Mouse (Mus musculus): ENCODE data around the gene Cmklr1. TPM values are rescaled to one million over a fixed set of nuclear protein-coding genes. Genes with fewer than 3 reads are reported as not detected.

Gene Cmklr1
- total and polyA plus RNA-seq, 2 experiments from 2014 or later = 1.1 to 2.7 TPM

- H3K9me3 ChIP-seq (ENCODE audit: low read length) = no peaks in the 10 kb centered on the region
- no peaks in the 10 kb centered on the region for H3K27me3 ChIP-seq (ENCODE audit: insufficient read depth, low read length)
- no peak overlapping the region for H3K4me2 ChIP-seq (ENCODE audit: low read depth, low read length, poor library complexity, severe bottlenecking)
- no peak overlapping the region for H3K27ac ChIP-seq (ENCODE audit: low read depth, low read length)
- H3K4me1 ChIP-seq (ENCODE audit: insufficient read depth, low read length) = no peaks in the 10 kb centered on the region
- H3K4me3 ChIP-seq (ENCODE audit: low read depth, low read length) = no peak overlapping the region
- no peak for TF ChIP-seq CTCF (IDR thresholded peaks at IDR 0.05)
- no peaks in the 10 kb centered on the region for H3K36me3 ChIP-seq (ENCODE audit: insufficient read depth, low read length)
- no peak for DNase-seq (ENCODE audit: low spot score)
- H3K9ac ChIP-seq (replicated peaks; ENCODE audit: low read length, poor library complexity, severe bottlenecking) = no peak overlapping the region
- WGBS = 98% methylated on average over 4 of the region's 4 CpGs
- ATAC-seq (ENCODE audit: low FRiP score) = no peak
Measured at GRCm38 (mm10) chr5:113679509-113679908, 29.3 kb upstream of the Cmklr1 start.

- Histone ChIP-seq H3K9ac (replicated peaks; ENCODE audit: low read length, poor library complexity, severe bottlenecking) (no peak overlapping the region), H3K27me3 (ENCODE audit: insufficient read depth, low read length) (no peaks in the 10 kb centered on the region), H3K4me1 (ENCODE audit: insufficient read depth, low read length) (no peaks in the 10 kb centered on the region), H3K4me2 (ENCODE audit: low read depth, low read length, poor library complexity, severe bottlenecking) (no peak overlapping the region), H3K36me3 (ENCODE audit: insufficient read depth, low read length) (no peaks in the 10 kb centered on the region), H3K9me3 (ENCODE audit: low read length) (no peaks in the 10 kb centered on the region), H3K27ac (ENCODE audit: low read depth, low read length) (no peak overlapping the region), H3K4me3 (ENCODE audit: low read depth, low read length) (no peak overlapping the region)
- peak; percentile 72 for DNase-seq (ENCODE audit: low spot score)
- WGBS = 86% methylated on average over 10 of the region's 10 CpGs
- TF ChIP-seq CTCF (IDR thresholded peaks at IDR 0.05) = no peak
- no peak for ATAC-seq (ENCODE audit: low FRiP score)
Measured at GRCm38 (mm10) chr5:113678743-113679452, 28.7 kb upstream of the Cmklr1 start.

GRCm38 (mm10) chr5:113677541-113677940 is 27.3 kb upstream of the Cmklr1 start:
- Histone ChIP-seq H3K27ac (ENCODE audit: low read depth, low read length) (no peak overlapping the region), H3K9me3 (ENCODE audit: low read length) (no peaks in the 10 kb centered on the region), H3K9ac (replicated peaks; ENCODE audit: low read length, poor library complexity, severe bottlenecking) (no peak overlapping the region), H3K27me3 (ENCODE audit: insufficient read depth, low read length) (no peaks in the 10 kb centered on the region), H3K4me2 (ENCODE audit: low read depth, low read length, poor library complexity, severe bottlenecking) (no peak overlapping the region), H3K36me3 (ENCODE audit: insufficient read depth, low read length) (no peaks in the 10 kb centered on the region), H3K4me1 (ENCODE audit: insufficient read depth, low read length) (no peaks in the 10 kb centered on the region), H3K4me3 (ENCODE audit: low read depth, low read length) (no peak overlapping the region)
- no peak for ATAC-seq (ENCODE audit: low FRiP score)
- WGBS = 84% methylated on average over 5 of the region's 7 CpGs
- no peak for DNase-seq (ENCODE audit: low spot score)
- no peak for TF ChIP-seq CTCF (IDR thresholded peaks at IDR 0.05)

GRCm38 (mm10) chr5:113674851-113675250 is 24.6 kb upstream of the Cmklr1 start:
- Histone ChIP-seq H3K4me2 (ENCODE audit: low read depth, low read length, poor library complexity, severe bottlenecking) (no peak overlapping the region), H3K4me1 (ENCODE audit: insufficient read depth, low read length) (no peaks in the 10 kb centered on the region), H3K27ac (ENCODE audit: low read depth, low read length) (no peak overlapping the region), H3K9me3 (ENCODE audit: low read length) (no peaks in the 10 kb centered on the region), H3K36me3 (ENCODE audit: insufficient read depth, low read length) (no peaks in the 10 kb centered on the region), H3K9ac (replicated peaks; ENCODE audit: low read length, poor library complexity, severe bottlenecking) (no peak overlapping the region), H3K4me3 (ENCODE audit: low read depth, low read length) (no peak overlapping the region), H3K27me3 (ENCODE audit: insufficient read depth, low read length) (no peaks in the 10 kb centered on the region)
- DNase-seq (ENCODE audit: low spot score) (no peak), ATAC-seq (ENCODE audit: low FRiP score) (no peak)
- 79% methylated on average over 7 of the region's 7 CpGs for WGBS
- TF ChIP-seq CTCF (IDR thresholded peaks at IDR 0.05) = no peak

GRCm38 (mm10) chr5:113672456-113672855 is 22.2 kb upstream of the Cmklr1 start:
- no peak overlapping the region for H3K4me3 ChIP-seq (ENCODE audit: low read depth, low read length)
- no peak overlapping the region for H3K4me2 ChIP-seq (ENCODE audit: low read depth, low read length, poor library complexity, severe bottlenecking)
- no peaks in the 10 kb centered on the region for H3K4me1 ChIP-seq (ENCODE audit: insufficient read depth, low read length)
- no peaks in the 10 kb centered on the region for H3K9me3 ChIP-seq (ENCODE audit: low read length)
- H3K36me3 ChIP-seq (ENCODE audit: insufficient read depth, low read length) = no peaks in the 10 kb centered on the region
- H3K27me3 ChIP-seq (ENCODE audit: insufficient read depth, low read length) = no peaks in the 10 kb centered on the region
- DNase-seq (ENCODE audit: low spot score) (no peak), ATAC-seq (ENCODE audit: low FRiP score) (no peak)
- no peak overlapping the region for H3K27ac ChIP-seq (ENCODE audit: low read depth, low read length)
- H3K9ac ChIP-seq (replicated peaks; ENCODE audit: low read length, poor library complexity, severe bottlenecking) = no peak overlapping the region
- no peak for TF ChIP-seq CTCF (IDR thresholded peaks at IDR 0.05)
- 88% methylated on average over 7 of the region's 7 CpGs for WGBS

- no peak for DNase-seq (ENCODE audit: low spot score)
- Histone ChIP-seq H3K4me2 (ENCODE audit: low read depth, low read length, poor library complexity, severe bottlenecking) (no peak overlapping the region), H3K4me3 (ENCODE audit: low read depth, low read length) (no peak overlapping the region), H3K4me1 (ENCODE audit: insufficient read depth, low read length) (no peaks in the 10 kb centered on the region), H3K9me3 (ENCODE audit: low read length) (no peaks in the 10 kb centered on the region), H3K36me3 (ENCODE audit: insufficient read depth, low read length) (no peaks in the 10 kb centered on the region), H3K9ac (replicated peaks; ENCODE audit: low read length, poor library complexity, severe bottlenecking) (no peak overlapping the region), H3K27ac (ENCODE audit: low read depth, low read length) (no peak overlapping the region), H3K27me3 (ENCODE audit: insufficient read depth, low read length) (no peaks in the 10 kb centered on the region)
- no peak for TF ChIP-seq CTCF (IDR thresholded peaks at IDR 0.05)
- ATAC-seq (ENCODE audit: low FRiP score) = no peak
- 75% methylated on average over 6 of the region's 6 CpGs for WGBS
Measured at GRCm38 (mm10) chr5:113670597-113670996, 20.4 kb upstream of the Cmklr1 start.
